Mouse (Mus musculus) G1E (cell line): Measurements from ENCODE around the gene Mrpl37.

Experiments used
- CTCF ChIP-seq: IDR thresholded peaks from 2 replicates; pipeline ENCODE4 v1.5.1; 2012; ENCODE audit warnings: low read depth, low read length, inconsistent platforms, mixed read lengths
- GATA1 ChIP-seq: IDR thresholded peaks from 2 replicates; pipeline ENCODE4 v1.6.1; 2012; ENCODE audit warnings: borderline replicate concordance, low read length, inconsistent platforms, mixed read lengths
- GATA2 ChIP-seq: IDR thresholded peaks from 2 replicates; pipeline ENCODE4 v1.6.1; 2012; ENCODE audit warnings: low read depth, low read length, inconsistent platforms, borderline replicate concordance
- POLR2AphosphoS5 ChIP-seq: IDR thresholded peaks from 2 replicates; pipeline ENCODE4 v1.6.1; 2012; ENCODE audit warnings: low read depth, low read length, inconsistent platforms; ENCODE audit not compliant: insufficient replicate concordance
- TAL1 ChIP-seq: conservative IDR thresholded peaks from 2 replicates; pipeline ENCODE4 v1.6.1; 2012; ENCODE audit warnings: low read depth, low read length, inconsistent platforms, mixed read lengths

GRCm38 (mm10) chr4:107017257-107017656 is 49.4 kb downstream of the Mrpl37 start:
- TF ChIP-seq CTCF (no peak), GATA1 (no peak), POLR2AphosphoS5 (no peak), TAL1 (no peak), GATA2 (no peak)
